Mouse (Mus musculus): ENCODE measurements around the gene Gm4141.
"Not testable (repeated sequence)": the region's sequence is repeated elsewhere in the genome, so short reads cannot be mapped to it uniquely, and the experiment has no call there.

The Gm4141 gene

GRCm38 (mm10) chr7:20576141-20576540, at the start of gene Gm4141:
TSS of gene Gm4141 (minus strand) at chr7:20576241.
- DNase-seq (ENCODE audit: low spot score in 2 of 2) = not testable (repeated sequence)

- DNase-seq (ENCODE audit: low spot score in 2 of 2) = not testable (repeated sequence)
These were observed 22.9 kb upstream of the Gm4141 start, which contains the start of gene Gm4513 for GRCm38 (mm10) chr7:20598921-20599320. TSS of gene Gm4513 (minus strand) at chr7:20599021.

GRCm38 (mm10) chr7:20545657-20546056, 30.4 kb downstream of the Gm4141 start, which contains the start of gene Gm5726:
TSS of gene Gm5726 (minus strand) at chr7:20545757.
- DNase-seq (ENCODE audit: low spot score in 2 of 2) = not testable (repeated sequence)

GRCm38 (mm10) chr7:20533537-20533936, 42.5 kb downstream of the Gm4141 start, which contains the start of gene Vmn1r104:
TSS of gene Vmn1r104 (plus strand) at chr7:20533837.
- DNase-seq (ENCODE audit: low spot score in 2 of 2) = not testable (repeated sequence)

All from cerebellum, postnatal 4 days (tissue).